Mouse (Mus musculus) limb, embryonic 12.5 days (tissue): ENCODE results near the gene Sae1. TPM values are rescaled to one million over a fixed set of nuclear protein-coding genes. Genes with fewer than 3 reads are reported as not detected.

Experiments used
- ATAC-seq: fragments of 200-750 bp; cut with Nextera tagmentation; 2 replicates; pipeline ENCODE4 v1.8.0; 2017; ENCODE audit warnings: low read depth, moderate TSS enrichment; ENCODE audit not compliant: insufficient number of reproducible peaks, insufficient read depth, low FRiP score, low TSS enrichment
- H3K27ac ChIP-seq: fragments of 300-500 bp; sonication (generic); 2 replicates; pipeline ENCODE4 v1.5.1; 2016; ENCODE audit warnings: mild to moderate bottlenecking, moderate library complexity
- H3K27me3 ChIP-seq: fragments of 300-500 bp; sonication (generic); 2 replicates; pipeline ENCODE4 v1.6.1; 2016; ENCODE audit warnings: mild to moderate bottlenecking, moderate library complexity
- H3K36me3 ChIP-seq: fragments of 300-500 bp; sonication (generic); 2 replicates; pipeline ENCODE4 v1.6.1; 2016; ENCODE audit warnings: mild to moderate bottlenecking, moderate library complexity
- H3K4me1 ChIP-seq: fragments of 300-500 bp; sonication (generic); replicated peaks from 2 replicates; pipeline ENCODE4 v1.6.1; 2016
- H3K4me2 ChIP-seq: fragments of 300-500 bp; sonication (generic); 2 replicates; pipeline ENCODE4 v1.6.1; 2016; ENCODE audit warnings: mild to moderate bottlenecking, moderate library complexity
- H3K4me3 ChIP-seq: fragments of 300-500 bp; sonication (generic); replicated peaks from 2 replicates; pipeline ENCODE4 v1.5.1; 2016; ENCODE audit warnings: mild to moderate bottlenecking
- H3K9ac ChIP-seq: fragments of 300-500 bp; sonication (generic); replicated peaks from 2 replicates; pipeline ENCODE4 v1.6.1; 2016; ENCODE audit warnings: mild to moderate bottlenecking, moderate library complexity
- H3K9me3 ChIP-seq: fragments of 300-500 bp; sonication (generic); 2 replicates; pipeline ENCODE4 v1.6.1; 2016; ENCODE audit warnings: mild to moderate bottlenecking, moderate library complexity
- WGBS: fragments of 180-500 bp; shearing (Covaris S2); methylation state at CpG from one replicate; pipeline ENCODE4 v1.1.7; 2016; 5-methylcytosine and 5-hydroxymethylcytosine counted together
- polyA plus RNA-seq: library from polyadenylated mRNA; unstranded; fragments of >200 nt; fragmentation: Nextera tagmentation; extraction: Ambion mirVana; gene quantifications from 2 replicates; pipeline ENCODE4 v1.2.1, GENCODE M21; 2016

The Sae1 gene
- polyA plus RNA-seq, 1 experiment from 2014 or later, result 415 TPM

DNA sequence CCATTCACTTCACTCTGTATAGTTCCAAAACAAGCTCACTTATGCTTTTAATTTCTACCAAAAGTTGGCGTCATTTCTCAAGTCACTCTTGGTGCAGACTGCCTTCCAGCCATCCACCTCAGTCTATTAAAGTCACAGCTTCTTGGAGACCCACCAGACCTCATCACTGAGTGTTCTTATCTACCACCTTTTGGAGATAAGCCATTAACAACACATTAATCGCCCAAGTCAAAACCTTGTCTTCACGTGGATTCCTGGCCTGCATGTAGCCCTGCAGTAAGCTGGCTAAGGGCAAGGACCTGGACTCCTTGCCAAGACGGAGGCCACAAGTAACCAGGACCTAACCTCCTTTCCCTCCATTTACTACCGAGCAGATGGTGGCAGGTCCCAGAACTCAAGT lies 12.6 kb downstream of the Sae1 start:
- H3K4me3 ChIP-seq, result no peak overlapping the region
- 82% methylated on average over 5 of the region's 5 CpGs for WGBS
- ATAC-seq, result no peak
- H3K36me3 ChIP-seq, result peaks cover 91% of the 10 kb centered on the region
- no peak overlapping the region for H3K27ac ChIP-seq
- H3K9ac ChIP-seq, result no peak overlapping the region
- no peaks in the 10 kb centered on the region for H3K27me3 ChIP-seq
- no peak overlapping the region for H3K4me2 ChIP-seq
- no peaks in the 10 kb centered on the region for H3K4me1 ChIP-seq
- no peaks in the 10 kb centered on the region for H3K9me3 ChIP-seq

DNA sequence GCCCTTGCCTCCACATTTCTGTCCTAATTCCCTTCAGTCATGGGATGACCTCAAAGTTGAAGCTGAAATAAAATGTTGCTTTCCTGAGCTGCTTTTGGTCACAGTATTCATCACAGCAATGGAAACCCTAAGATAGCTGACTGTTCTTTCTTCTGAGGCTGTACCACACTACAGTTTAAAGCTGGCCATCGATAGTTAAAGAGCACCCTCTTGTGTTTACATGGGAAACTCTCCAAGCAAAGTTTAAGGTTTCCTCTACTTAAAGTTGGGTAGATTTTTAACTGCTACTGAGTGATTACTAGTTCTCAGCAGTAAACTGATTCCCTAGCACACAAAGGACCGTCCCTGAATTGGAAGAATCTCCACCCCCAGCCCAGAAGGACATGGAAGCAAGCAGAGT lies 13.9 kb downstream of the Sae1 start:
- Histone ChIP-seq H3K27me3 (no peaks in the 10 kb centered on the region), H3K9ac (no peak overlapping the region), H3K4me1 (no peaks in the 10 kb centered on the region), H3K9me3 (no peaks in the 10 kb centered on the region), H3K4me3 (no peak overlapping the region), H3K27ac (no peak overlapping the region), H3K4me2 (no peak overlapping the region), H3K36me3 (peaks cover 92% of the 10 kb centered on the region)
- no peak for ATAC-seq
- WGBS, result 71% methylated on average over 2 of the region's 2 CpGs

DNA sequence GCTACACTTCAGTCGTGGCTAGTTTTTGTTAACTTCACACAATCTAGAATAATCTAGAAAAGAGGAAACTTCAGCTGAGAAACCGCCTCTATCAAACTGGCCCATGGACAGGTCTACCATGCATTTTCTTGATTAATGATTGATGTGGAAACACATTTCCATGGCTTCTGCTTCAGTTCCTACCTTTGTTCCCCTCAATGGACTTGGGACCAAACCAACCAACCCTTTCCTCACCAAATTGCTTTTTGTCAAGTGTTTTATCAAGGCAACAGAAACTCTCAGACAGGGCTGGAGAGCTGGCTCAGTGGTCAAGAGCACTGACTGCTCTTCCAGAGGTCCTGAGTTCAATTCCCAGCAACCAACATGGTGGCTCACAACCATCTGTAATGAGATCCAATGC lies 17.0 kb downstream of the Sae1 start:
- 96% methylated on average over 2 of the region's 2 CpGs for WGBS
- H3K9ac ChIP-seq, result no peak overlapping the region
- H3K9me3 ChIP-seq, result no peaks in the 10 kb centered on the region
- H3K4me3 ChIP-seq, result no peak overlapping the region
- peaks cover 93% of the 10 kb centered on the region for H3K36me3 ChIP-seq
- H3K27me3 ChIP-seq, result no peaks in the 10 kb centered on the region
- H3K27ac ChIP-seq, result no peak overlapping the region
- ATAC-seq, result no peak
- H3K4me1 ChIP-seq, result 0 out of 2 replicates have a peak, but pooled peaks cover 6% of the 10 kb centered on the region
- H3K4me2 ChIP-seq, result no peak overlapping the region

DNA sequence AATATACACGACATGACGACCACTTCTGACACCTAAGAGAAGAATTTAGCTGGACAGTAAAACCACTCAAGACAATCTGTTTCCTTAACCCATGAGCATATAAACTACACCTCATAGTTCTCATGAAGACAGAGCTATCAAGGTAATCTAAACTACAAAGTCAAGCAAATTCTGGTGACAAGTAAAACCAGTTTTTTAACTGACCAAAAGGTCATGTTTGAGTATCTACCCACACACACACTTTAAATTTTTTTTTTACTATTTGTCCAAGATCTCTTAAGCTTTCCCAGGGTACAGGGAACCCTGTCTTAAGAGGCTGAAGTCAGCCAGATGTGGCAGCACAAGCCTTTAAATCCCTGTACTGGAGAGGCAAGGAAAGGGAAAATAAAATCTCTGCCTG lies 18.8 kb downstream of the Sae1 start:
- H3K9ac ChIP-seq, result no peak overlapping the region; the same call in 1 of the 2 replicates
- 0 out of 2 replicates have a peak, but pooled peaks cover 12% of the 10 kb centered on the region for H3K4me1 ChIP-seq
- H3K27ac ChIP-seq, result no peak overlapping the region
- H3K36me3 ChIP-seq, result peaks cover 93% of the 10 kb centered on the region
- no peak for ATAC-seq
- no peak overlapping the region for H3K4me3 ChIP-seq
- no peaks in the 10 kb centered on the region for H3K9me3 ChIP-seq
- 80% methylated on average over 2 of the region's 2 CpGs for WGBS
- H3K27me3 ChIP-seq, result no peaks in the 10 kb centered on the region
- H3K4me2 ChIP-seq, result no peak overlapping the region

DNA sequence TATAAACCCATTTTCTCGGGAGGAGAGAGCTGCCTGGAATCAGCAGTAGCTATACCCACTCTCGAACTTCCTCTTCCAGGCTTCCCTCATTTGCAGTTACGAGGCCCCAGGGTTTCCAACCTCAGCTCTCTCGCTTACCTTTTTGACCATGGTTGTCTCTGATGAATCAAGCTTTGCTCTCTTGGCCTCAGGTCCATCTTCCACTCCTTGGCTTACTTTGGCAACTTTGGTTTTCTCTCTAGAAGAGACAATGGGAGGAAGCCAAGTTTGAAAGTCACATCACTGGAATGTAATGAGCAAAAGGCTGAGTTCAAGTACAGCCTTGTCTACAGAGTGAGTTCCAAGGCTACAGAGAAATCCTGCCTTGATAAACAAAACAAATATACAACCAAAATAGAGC lies 20.9 kb downstream of the Sae1 start:
- no peak overlapping the region for H3K27ac ChIP-seq
- H3K9ac ChIP-seq, result no peak overlapping the region
- H3K9me3 ChIP-seq, result no peaks in the 10 kb centered on the region
- WGBS, result 81% methylated on average over 4 of the region's 4 CpGs
- peaks cover 94% of the 10 kb centered on the region for H3K36me3 ChIP-seq
- no peaks in the 10 kb centered on the region for H3K27me3 ChIP-seq
- no peak overlapping the region for H3K4me3 ChIP-seq
- no peak for ATAC-seq
- no peak overlapping the region for H3K4me2 ChIP-seq
- 0 out of 2 replicates have a peak, but pooled peaks cover 12% of the 10 kb centered on the region for H3K4me1 ChIP-seq

DNA sequence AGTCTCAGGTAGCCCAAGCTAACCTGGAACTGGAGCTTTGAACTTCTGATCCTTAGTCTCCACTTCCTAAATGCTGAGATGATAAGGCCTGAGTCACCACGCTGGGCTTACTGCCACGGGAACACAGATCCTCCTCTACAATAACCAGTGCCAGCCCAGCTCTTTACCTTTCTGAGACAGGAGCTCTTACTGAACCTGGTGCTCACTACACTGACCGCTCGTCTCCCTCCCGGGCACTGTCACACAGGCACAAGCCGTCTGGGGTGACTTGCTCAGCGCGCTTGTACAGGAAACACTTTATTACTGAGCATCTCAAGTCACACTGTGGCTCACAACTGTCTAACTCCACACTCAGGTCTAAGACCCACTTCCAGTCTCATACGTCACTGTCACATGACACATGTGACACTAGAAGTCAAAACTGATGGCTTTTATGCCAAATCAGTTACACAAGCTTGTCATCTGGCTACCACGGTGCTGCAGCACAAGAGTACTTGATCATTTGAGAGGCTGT lies 21.4 kb downstream of the Sae1 start:
- peaks cover 94% of the 10 kb centered on the region for H3K36me3 ChIP-seq
- H3K4me1 ChIP-seq, result 0 out of 2 replicates have a peak, but pooled peaks cover 12% of the 10 kb centered on the region
- 69% methylated on average over 10 of the region's 10 CpGs for WGBS
- H3K27me3 ChIP-seq, result no peaks in the 10 kb centered on the region
- no peak overlapping the region for H3K4me2 ChIP-seq
- no peak overlapping the region for H3K9ac ChIP-seq
- H3K9me3 ChIP-seq, result no peaks in the 10 kb centered on the region
- no peak overlapping the region for H3K4me3 ChIP-seq
- 0 out of 2 replicates have a peak overlapping the region, but pooled peaks have one; percentile 70 for H3K27ac ChIP-seq
- no peak for ATAC-seq

DNA sequence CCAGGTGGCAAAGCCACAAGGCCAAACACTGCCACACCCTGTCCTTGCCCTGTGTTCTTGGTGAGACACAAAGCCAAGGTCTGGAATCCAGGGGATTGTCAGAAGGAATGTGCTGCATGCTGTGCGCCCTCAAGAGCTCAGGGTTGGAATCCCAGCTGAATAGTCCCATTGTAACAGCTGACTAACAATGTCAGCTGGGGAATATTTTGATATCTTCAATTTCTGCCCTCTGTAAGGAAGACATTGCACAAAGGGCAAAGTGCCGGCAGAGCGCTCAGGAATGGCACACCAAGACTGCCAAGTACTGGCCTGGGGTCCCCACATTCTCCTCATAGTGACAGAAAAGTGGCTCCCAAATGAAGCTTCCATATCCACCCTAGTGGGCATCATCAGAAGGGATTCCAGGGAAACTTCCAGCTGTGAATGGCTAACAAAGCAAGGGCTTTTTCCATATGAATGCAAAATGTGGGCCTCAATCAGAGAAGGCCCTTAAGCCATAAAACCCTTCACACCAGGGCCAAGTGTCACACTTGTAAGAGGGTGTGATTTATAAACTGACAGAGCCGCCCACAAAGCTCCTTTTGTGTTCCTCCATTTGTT lies 22.6 kb downstream of the Sae1 start:
- 47% methylated on average over 4 of the region's 4 CpGs for WGBS
- no peak overlapping the region for H3K4me2 ChIP-seq
- peaks cover 92% of the 10 kb centered on the region for H3K36me3 ChIP-seq
- H3K9ac ChIP-seq, result no peak overlapping the region
- H3K4me1 ChIP-seq, result 0 out of 2 replicates have a peak, but pooled peaks cover 12% of the 10 kb centered on the region
- ATAC-seq, result no peak
- no peaks in the 10 kb centered on the region for H3K9me3 ChIP-seq
- no peak overlapping the region for H3K4me3 ChIP-seq
- H3K27me3 ChIP-seq, result no peaks in the 10 kb centered on the region
- peak overlapping the region; percentile 70; the same call in 1 of the 2 replicates for H3K27ac ChIP-seq

DNA sequence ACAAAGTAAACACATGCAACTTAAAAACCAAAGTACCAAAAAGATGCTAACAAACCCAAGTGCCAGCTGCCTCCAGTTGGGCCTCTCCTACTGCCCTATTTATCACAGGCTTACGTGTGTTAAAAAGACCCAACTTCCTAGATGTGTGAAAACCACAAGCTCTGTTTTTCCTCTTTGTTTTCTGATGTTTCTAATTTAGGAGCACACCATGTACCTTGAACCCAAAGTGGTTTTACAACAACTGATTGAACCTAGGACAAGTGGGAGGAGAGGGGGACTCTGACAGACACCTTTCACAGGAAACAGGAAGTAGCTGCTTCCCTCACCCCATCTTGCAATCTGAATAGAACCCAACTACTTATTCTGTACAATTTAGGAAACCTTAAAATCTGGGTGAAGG lies 23.3 kb downstream of the Sae1 start:
- ATAC-seq, result no peak
- Histone ChIP-seq H3K27me3 (no peaks in the 10 kb centered on the region), H3K9ac (no peak overlapping the region), H3K9me3 (no peaks in the 10 kb centered on the region), H3K4me3 (no peak overlapping the region), H3K4me2 (no peak overlapping the region), H3K4me1 (0 out of 2 replicates have a peak, but pooled peaks cover 12% of the 10 kb centered on the region), H3K27ac (no peak overlapping the region), H3K36me3 (peaks cover 86% of the 10 kb centered on the region)
- WGBS, result 62% methylated on average over 1 of the region's 1 CpGs

DNA sequence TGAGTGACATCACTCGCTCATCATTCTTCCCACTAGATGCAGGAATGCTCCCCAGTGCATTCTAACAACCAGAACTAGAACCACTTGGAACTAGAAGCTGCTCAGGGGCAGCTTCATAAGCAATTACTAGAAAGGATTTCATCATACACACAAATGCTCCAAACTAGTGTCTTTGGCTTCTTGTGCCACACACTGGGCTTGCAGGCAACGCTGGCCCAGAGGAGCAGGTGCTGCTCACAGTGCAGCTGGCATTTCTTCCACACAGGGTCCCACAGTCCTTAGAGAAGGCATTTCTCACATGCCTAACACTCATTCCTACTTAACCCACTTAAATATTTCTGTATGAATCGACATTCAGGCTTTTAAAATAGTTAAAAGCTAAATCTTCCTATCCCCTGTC lies 30.0 kb downstream of the Sae1 start:
- no peaks in the 10 kb centered on the region for H3K9me3 ChIP-seq
- no peak for ATAC-seq
- H3K4me1 ChIP-seq, result no peaks in the 10 kb centered on the region
- H3K4me3 ChIP-seq, result no peak overlapping the region
- H3K4me2 ChIP-seq, result no peak overlapping the region
- 93% methylated on average over 3 of the region's 3 CpGs for WGBS
- peaks cover 75% of the 10 kb centered on the region for H3K36me3 ChIP-seq
- no peak overlapping the region for H3K9ac ChIP-seq
- H3K27me3 ChIP-seq, result no peaks in the 10 kb centered on the region
- no peak overlapping the region for H3K27ac ChIP-seq

DNA sequence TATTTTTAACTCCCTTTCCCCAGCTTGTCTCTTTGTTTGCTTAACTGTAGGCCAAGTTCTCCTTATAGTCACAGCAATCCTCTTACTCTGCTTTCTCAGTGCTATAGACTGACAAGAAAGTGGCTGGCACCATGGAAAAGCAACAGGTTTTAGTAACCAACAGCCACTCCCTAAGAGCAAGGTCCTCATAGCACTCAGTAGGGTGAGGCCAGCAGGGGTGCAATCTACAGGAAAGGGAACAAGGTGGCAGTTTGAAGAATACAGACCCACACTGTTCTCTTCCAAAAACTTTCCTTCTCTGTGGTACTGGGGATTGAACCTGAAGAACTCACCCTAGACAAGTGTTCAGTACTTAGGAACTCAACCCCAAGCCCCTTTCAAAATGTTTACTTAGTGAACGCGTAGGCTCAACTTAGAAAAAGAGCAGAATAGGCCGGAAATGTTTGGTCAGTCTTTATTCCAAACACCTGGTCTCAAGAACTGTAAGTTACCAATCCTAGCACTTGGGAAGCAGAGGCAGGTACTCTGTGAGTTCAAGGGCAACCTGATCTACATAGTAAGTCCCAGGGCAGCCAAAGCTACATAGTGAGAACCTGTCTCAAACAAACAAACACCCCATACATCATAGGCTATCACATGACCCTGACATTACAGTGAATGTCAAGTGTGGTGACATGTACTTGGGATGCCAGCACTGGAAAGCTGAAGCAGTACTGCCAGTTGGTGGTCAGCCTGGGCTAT lies 31.6 kb downstream of the Sae1 start:
- Histone ChIP-seq H3K4me3 (no peak overlapping the region), H3K9me3 (no peaks in the 10 kb centered on the region), H3K36me3 (peaks cover 79% of the 10 kb centered on the region), H3K4me2 (no peak overlapping the region), H3K27ac (no peak overlapping the region), H3K4me1 (no peaks in the 10 kb centered on the region), H3K9ac (no peak overlapping the region), H3K27me3 (no peaks in the 10 kb centered on the region)
- no peak for ATAC-seq
- over 99% methylated on average over 3 of the region's 3 CpGs for WGBS

DNA sequence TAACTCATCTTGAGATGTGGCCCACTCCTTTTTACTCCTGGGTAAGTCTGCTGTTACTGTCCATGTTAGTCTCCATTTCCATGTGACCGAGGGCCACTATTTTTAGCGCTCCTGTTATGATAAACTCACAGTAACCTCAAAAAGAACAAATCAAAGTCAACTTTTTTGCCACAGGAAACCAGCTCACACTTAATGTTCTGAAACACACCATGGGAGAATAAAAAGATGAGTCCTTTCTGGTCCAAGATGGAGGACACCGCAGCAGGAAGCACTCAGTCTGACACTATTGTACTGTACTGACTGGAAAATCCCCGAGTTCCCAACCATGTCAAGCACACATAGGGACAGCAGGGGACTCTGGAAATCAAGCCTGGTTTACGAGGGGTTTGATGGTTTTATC lies 37.6 kb downstream of the Sae1 start:
- Histone ChIP-seq H3K9ac (no peak overlapping the region), H3K4me3 (no peak overlapping the region), H3K4me2 (no peak overlapping the region), H3K27me3 (no peaks in the 10 kb centered on the region), H3K4me1 (no peaks in the 10 kb centered on the region), H3K36me3 (peaks cover 77% of the 10 kb centered on the region), H3K9me3 (no peaks in the 10 kb centered on the region), H3K27ac (no peak overlapping the region)
- WGBS, result 87% methylated on average over 5 of the region's 5 CpGs
- ATAC-seq, result no peak
